Mouse (Mus musculus) lung, adult 18-20 months (tissue): Measurements from ENCODE around the gene Ptcra.
"Not testable (repeated sequence)": the region's sequence is repeated elsewhere in the genome, so short reads cannot be mapped to it uniquely, and the experiment has no call there.

Source experiments
- DNase-seq, 2 experiments: peaks; one replicate each; pipeline ENCODE4 v3.0.0; 2022; ENCODE audit warnings: mixed read lengths in 2 of 2

Gene Ptcra

DNA sequence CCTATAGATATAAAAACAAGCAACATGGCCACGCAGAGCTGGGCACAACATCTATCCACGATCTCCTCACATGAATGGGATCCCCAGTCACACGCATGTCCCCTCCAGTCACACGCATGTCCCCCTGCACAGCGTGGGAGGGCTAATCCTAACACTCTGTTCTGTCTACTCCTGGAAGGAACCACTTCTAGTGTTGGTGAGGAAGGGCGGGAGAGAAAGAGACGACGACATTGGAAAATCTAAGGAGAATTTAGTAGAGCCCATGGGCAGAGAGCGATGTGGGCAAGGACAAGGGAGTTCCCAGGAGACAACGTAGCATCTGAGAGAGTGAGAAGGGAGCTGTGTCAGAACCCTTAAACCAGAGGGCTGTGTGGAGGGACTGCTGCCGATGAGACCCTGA, 7.0 kb upstream of the Ptcra start:
- DNase-seq: no peak

DNA sequence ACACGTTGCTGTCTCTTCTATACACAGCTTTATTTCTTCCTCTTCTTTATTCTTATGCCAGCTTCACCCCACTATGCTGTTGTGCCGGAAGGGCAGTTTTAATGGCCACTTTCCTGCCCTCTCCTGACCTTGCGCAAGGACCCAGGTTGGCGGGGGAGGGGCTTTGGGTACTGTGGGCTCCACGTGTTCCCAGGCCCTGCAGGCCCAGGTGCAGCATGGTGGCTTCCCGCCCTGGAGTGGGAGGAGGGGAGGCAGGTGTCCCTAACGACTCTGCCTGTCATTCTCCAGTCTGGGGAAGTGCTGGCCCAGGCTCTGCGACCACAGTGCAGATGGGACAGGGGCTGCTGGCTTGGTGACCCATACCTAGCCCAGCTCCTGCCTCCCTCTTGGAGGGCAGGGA, 4.4 kb upstream of the Ptcra start:
- peak; percentile 69 to 80 for DNase-seq

DNA sequence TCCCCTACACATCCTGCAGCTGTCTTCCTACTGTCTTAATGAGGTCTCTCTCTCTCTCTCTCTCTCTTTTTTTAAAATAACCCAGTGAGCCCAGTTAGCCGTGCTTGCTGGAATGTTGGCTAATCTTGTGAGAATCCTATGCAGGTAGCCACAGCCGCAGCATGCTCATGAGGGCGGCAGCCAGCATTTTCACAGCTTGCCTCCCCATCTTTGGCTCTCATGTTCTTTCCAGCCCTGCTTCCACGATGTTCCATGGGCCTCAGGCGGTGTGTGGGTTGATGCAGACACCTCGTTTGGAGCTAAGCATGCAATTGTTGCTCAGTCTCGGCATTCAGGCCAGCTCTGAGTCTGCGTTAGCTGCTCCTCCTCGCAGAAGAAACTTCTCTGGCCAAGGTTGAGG, 1.4 kb upstream of the Ptcra start:
- DNase-seq: not testable (repeated sequence)

DNA sequence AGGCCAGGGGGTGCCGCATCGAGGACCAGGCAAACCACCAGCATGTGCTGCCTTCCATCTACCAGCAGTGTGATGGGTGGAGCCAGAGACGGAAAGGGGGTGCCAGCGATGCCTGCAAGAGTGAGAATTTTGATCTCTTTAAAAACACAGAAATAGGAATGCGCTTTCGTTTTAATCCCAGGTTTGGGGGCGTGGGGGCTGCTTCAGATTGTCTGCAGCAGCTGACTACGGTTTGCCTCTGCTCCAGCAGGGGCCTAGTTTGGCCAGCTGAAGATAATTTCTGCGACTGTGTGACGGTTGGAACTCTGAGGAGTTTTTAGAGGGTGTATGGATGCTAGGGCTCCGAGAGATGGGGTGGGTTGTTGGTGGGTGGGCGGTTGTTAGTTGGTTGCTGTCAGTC, 4.8 kb downstream of the Ptcra start:
- no peak for DNase-seq

DNA sequence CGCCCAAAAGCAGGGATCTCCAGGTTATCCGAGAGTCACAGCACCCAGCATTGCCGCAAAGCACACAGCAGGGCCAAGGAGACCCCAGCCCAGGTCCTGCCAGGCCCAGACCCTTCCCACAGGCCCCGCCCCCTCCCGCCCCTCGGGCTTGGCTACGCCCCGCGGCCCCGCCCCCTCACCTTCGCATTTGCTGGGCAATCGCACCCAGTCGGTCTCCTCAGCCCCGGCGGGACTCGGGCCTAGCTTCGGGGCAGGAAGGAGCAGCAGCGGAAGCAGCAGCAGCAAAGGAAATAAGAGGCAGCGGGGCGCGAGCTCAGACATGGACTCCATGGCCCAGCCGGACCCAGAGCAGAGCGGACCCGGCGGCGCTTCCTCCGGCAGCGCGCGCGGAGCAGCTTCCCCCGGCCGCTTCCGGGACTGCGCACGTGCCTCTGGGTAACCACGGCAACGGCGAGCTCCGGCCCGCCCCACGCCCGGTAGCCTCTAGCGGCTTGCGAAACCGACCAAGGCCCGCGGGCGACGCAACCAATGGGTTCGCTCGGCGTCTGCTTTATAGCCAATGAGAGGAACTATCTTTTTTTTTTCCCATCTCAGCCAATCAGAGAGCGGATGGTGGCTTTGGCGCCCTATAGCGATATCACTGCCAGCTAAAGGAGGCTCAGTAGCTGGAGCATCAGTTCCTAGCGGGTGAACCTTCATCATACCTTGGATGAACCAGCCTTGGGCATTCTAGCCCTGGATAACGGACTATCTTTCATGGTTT, 11.5 kb downstream of the Ptcra start, which contains the start of gene Cnpy3:
TSS of gene Cnpy3 (minus strand) at position 421 of the 763 bp plus-strand sequence.
- DNase-seq: peak; percentile 98

DNA sequence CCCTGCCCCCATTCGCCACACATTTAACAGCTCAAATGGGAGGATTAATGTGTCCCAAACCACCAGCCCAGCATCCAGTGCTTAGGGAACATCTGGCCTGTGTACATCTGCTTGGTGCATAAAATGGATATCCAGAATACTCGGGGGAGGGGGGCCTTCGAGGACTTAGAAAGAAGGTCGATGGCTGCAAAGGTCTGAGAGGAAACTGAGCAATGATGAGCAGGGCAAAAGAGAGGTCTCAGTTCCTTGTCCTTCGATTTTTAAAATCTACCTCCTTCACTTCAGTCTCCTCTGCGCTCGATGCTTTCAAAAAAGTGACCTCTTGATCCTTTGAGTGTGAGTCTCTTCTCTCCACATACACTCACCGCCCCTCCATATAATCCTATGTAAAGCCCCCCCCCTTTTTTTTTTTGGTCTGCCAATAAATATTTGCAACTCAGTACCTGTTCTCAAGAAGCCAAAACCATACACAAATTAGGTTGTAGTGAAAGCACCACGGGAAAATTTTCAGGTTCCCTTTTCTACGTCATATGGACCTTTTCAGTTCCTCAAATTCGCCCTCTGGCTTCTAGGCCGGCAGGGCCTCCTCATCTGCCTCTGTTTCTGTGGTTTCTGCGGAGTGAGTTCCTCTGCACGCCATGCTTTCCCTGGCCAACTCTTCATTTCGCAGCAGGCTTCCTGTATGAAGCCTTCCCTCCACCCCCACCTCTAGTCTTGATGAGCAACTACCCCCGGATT, 12.3 kb downstream of the Ptcra start:
- DNase-seq: peak; percentile 62 to 74

DNA sequence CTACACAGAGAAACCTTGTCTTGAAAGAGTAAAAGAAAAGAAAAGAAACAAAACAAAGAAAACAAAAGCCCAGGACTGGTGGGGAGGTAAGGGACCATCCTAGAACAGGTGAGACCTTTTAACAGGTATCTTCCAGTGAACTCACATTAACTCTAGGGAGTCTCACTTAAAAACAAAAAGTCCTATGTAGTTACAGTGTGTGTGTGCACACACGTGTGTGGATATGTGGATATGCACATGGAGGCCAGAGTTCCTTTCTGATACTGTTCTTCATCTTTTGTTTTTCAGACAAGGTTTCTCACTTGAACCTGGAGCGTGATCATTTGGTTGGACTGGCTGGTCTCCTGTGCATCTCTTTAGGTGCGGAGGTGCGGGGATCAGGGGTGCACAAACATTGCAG, 12.9 kb downstream of the Ptcra start:
- no peak for DNase-seq

DNA sequence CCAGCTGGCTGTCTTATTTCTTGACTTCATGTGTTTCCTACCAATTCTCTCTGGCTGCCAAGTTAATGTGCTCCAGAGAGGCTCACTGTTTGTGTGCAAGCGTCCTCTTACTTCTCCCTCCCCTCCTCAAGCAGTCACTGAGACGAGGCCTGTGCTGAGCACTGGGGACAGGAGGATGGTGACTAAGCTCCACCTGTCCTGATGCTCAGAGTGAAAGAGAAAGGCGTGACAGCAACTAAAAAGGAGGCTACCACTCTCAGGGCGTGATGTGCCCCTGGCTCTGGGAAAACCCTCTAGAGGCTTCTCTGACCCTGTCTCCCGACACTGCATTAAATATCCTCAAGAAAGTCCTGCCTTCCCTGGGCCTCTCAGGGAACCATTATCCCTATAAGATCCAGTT, 14.2 kb downstream of the Ptcra start:
- no peak for DNase-seq

DNA sequence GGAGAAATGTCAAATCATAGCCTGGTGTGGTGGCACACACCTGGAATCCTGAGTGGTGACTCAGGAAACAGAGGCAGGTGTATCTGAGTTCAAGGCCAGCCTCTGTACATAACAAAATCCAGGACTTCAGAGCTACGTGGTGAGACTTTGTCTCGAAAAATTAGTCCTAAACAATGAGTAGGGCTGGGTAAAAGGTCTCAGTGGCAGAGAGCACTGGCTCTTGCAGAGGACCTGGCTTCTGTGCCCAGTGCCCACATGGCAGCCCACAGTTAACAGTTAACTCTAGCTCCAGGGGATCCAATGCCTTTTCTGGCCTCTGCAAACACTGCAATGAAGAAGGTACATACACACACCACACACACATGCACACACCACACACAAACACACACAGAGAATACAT, 15.7 kb downstream of the Ptcra start:
- no peak for DNase-seq

DNA sequence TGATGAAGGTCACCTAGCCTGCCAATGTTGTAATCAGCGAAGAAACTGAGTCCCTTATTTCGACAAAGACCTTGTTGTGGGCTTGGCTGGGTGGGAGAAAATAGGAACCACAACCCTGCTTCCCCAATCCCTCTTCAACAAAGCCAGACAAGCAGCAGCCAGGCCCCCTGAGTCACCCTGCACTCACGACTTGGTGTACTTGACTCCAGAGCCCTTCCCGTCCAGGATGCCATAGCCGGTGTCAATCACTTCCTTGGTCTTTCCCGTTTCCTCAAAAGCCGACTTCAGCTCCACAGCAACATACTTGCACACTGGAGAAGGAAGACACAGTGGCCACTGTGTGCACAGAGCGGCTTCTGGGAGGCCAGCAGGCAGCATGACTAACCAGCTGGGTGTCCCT, 16.3 kb downstream of the Ptcra start:
- DNase-seq: peak; percentile 16 to 18

DNA sequence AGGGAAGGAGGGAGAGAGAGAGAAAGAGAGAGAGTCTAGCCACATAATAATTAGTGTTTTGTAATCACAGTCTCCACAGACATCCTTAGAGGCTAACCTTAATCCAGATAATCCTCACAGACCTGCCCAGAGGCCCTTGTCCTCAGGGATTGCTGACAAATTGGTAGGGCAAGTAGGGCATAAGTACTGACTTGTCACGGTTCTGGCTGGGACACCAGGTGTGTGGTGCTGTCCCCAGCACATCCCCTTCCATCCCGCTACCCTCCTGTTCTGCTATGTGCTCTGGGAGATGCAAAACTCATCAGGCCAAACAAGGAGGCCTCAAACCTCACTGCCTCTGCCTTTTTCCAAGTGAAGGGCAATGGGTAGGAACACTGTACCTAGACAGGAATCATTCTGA, 18.0 kb downstream of the Ptcra start:
- DNase-seq: no peak

DNA sequence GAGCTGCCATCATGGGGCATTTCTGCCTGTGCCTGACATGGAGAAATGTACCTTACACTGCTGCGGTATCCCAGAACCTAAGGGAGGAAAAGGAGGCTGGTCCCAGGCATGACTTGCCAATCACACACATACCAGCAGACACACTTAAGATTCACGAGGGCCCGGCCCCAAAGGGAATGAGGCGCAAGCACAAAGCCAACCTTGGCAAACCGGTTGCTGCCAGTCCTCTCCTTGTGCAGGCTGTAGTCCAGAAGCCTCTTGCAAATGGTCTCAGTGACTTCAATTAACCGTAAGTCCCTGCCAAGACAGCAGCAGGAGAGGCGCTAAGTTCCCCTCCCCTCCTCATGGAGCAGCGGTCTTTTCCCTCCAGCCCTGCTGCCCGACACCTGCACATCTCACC, 20.5 kb downstream of the Ptcra start:
- peak; percentile 71 to 80 for DNase-seq

DNA sequence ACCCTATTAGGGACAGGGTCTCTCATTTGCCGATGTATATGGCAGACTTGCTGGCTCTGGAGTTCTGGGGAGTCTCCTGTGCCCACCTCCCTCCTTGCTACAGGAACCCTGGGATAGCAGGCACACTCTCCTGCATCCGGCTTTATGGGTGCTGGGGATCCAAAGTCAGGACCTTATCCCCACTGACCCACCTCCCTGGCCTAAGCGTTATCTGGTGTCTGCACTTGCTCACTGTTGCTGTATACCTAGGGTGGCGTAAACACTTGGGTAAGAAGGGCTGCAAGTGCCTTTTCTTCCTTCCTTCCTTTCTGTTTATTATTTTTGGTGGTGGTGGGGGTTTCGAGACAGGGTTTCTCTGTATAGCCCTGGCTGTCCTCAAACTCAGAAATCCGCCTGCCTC, 22.2 kb downstream of the Ptcra start:
- no peak for DNase-seq

DNA sequence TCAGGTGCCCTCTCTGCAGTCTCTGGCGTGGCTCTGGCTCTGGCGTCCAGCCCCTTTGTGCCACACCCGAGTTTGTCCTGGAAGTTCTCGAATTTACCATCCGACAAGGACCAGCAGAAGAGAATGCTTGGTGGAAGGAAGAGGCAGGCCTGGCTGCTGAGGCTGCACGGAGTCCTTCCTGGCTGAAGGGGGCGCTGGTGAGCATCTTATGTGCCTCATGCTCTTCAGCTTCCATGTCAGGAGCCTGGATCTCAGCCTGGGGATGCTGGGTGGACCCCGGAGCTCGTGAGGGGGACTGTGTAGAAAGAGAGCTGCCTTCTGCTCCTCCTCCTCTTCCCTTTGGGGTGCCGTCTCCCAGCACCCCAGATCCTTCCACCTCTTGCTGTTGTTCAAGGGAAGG, 27.4 kb downstream of the Ptcra start:
- peak; percentile 19 to 32 for DNase-seq

DNA sequence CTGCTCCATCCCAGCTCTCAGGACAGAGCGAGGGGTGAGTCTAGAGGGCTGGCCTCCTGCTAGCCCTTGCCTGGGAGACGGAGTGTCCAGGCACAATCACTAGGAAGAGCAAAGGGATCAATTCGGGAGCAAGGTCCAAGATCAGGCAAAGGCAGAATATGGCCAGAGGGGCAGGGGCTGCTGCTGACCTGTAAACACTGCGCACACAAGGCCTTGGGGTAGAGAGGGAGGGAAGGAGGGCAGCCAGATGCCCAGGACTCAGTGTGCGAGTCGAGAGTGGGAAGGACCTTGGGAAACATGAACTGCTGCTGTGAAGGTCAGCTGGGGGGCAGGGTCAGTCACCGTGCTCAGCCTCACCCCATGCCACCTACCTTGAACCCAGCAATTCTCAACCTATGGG, 28.2 kb downstream of the Ptcra start:
- no peak for DNase-seq

DNA sequence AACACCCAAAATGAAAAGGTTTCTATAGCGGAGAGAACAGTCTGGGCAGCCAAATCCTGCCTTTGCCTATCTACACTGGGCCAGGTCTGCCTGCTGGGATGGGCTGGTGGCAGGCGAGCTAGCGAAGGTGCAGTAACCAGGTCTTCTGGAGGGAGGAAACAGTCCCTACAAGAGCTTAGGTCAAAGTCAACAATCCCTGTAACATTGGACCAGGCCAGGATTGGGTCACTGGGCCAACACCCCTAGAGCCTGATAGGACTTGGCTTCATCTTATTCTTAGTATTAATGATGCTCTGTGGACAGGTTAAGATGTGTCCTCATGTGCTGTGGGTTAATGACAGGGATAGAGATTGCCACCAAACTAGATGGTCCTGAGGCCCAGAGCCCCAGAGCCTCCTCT, 29.5 kb downstream of the Ptcra start:
- no peak for DNase-seq

DNA sequence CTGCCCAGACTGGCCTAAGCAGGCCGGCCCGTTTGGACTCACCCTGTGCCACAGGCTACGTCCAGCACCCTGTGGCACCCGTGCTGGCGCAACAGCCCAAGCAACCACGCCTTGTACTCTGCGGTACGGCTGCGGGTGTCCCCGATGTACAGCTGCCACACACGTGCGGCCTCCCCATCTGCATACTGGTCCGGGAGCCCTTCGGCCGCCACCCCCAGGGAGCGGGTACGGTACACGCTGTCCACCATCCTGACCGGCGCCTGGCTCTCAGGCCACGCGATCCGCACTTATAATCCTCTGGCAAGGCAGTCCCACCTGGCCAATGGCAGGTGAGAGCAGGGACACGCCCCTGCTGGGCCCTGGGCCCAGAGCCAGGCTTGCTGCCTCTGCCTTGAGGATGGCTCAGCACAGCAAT, 34.6 kb downstream of the Ptcra start, which contains the start of gene Gnmt:
TSS of gene Gnmt (minus strand) at position 265 of the 415 bp plus-strand sequence.
- DNase-seq: peak; percentile 79 to 89

DNA sequence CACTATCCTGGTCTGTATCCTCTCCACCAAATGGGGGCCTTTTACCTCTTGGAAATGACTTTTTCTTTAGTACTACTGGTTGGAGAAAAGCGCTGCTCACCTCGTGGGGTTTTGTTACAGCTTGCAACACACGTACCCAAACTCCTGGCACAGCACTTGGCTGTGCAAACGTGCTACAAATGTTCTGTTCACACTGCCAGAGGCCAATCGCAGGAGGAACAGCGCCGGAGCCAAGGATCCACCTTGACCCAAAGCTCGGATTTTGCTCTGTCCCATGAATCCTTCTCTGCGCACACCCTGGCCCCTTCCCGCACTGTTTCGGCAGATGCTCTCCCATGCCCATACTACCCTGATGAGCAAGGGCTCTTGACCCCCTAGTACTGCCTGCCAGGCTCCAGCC, 35.0 kb downstream of the Ptcra start:
- DNase-seq: peak in 1 of 2 experiments; percentile 10

DNA sequence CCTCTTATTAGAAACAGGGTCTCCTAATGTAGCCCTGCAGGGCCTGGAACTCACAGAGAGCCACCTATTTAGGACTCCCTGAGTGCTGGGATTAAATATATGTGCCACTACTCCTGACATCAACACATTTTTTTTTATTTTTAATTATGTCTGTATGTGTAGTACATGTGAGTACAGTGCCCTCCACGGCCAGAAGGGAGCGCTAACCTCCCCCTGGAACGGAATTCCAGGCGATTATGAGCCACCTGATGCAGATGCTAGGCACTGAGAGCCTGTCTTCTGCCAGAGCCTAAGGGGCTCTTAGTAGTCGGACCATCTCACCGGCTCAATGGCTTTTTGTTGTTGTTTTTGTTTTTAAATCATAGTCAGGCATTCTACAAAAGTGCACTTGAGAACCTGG, 35.5 kb downstream of the Ptcra start:
- DNase-seq: peak; percentile 32 to 58

DNA sequence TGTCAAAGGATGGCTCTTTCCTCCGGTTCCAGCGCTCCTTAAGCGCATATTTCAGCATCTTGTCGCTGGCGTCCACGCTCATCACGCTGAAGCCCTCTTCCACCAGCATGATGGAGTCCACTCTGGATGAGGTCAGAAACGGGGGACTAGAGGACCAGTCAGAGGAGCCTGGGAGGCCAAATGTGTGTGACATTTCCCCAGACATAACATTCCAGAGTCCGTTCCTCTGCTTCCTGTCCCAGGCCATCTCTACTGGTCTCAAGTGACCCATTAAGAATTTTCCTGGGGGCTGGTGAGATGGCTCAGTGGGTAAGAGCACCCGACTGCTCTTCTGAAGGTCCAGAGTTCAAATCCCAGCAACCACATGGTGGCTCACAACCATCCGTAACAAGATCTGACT, 36.2 kb downstream of the Ptcra start:
- DNase-seq: no peak

DNA sequence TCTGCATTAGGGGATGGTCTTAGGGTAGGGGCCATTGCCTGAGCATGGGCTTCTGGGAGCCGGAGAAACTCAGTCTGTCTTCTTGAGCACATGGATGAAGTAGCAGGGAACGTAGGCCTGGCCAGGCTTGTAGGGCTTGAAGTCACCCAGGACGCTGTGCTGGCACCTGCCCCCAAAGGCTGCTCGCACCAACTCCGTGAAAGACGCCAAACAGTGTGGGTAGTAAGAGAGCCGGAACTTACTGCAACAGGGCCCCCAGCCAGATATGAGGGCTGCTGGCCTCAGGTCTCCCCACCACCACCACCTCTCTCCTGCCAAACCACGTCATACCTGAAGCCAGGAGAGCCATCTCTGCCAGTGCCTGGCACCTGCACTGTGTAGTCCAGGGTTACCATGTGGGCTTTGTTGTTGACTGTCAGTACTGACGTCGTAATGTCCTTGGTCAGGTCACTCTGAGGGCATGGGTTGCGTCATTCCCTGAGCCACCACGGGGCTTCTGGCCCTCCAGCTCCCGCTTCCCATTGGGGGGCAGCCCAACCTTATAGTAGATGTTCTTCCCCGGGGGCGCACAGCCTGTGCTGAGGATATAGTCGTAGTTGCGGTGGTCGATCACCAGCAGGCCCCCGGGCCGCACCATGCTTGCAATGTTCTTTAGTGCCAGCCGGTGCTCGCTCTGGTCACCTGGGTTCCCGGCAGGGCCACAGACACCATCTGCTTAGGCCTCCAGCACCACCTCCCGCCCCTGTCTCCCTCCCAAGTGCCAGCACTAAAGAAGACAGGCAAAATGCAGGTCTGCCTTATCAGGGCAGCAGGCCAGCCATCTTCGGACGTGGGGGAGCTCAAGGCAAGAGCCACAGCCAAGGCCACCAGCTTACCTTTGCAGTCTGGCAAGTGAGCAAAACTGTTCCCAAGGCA, 37.5 kb downstream of the Ptcra start:
- DNase-seq: no peak

DNA sequence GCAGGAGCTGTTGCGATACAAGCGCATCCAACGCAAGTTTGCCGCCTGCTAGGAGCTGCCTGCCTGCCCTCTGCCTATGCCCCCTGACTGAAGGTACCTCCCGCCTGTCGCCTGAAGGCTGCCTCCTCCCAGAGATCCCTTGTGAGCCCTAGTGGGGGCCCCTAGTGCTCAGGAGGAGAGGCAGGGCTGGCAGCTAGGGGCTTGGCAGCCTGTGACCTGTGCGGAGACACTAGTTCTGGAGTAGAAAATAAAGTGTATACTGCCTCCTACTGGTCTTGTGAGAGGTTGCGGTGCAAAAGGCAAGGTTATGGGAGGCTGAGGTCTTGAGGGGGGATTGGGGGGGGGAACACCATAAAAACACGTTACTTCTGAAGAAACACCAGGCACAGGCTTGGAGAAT, 38.2 kb downstream of the Ptcra start:
- peak in 1 of 2 experiments; percentile 27 for DNase-seq

DNA sequence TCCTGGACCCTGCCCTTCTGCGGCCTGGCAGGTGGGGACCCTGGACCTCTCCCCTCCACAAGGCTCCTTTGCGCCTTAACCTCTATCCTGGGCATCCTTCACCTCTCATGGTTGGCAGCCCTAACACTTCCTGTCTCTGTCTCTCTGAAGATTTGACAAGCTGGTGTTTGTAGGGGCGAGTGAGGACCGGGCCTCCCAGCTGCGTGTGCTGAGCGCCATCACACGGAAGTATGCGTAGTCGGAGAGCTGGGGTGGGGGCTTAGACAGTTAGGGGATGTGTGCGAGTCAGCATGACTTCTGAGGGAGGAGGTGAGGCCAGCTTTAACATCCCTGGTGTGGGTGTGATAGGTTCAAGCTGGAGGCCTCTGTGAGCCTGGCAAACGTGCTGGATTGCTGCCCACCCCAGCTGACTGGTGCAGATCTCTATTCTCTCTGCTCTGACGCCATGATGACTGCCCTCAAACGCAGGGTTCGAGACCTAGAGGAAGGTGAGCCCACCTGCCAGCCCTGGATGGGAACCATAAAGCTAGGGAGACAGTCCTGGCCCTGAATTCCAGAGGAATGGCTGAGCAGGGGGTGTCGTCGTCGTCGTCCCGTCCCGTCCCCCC, 38.9 kb downstream of the Ptcra start:
- DNase-seq: no peak
